Mouse (Mus musculus) megakaryocyte, embryonic 14.5 days (primary cell): ENCODE data around the gene Hapln1.

Experiments used
- FLI1 ChIP-seq: IDR thresholded peaks from 2 replicates; pipeline ENCODE4 v1.6.1; 2012; ENCODE audit warnings: low read length, inconsistent platforms, mixed read lengths
- GATA1 ChIP-seq: IDR thresholded peaks from 3 replicates; pipeline ENCODE4 v1.6.1; 2012; ENCODE audit warnings: mixed read lengths, low read length, inconsistent platforms, borderline replicate concordance

DNA sequence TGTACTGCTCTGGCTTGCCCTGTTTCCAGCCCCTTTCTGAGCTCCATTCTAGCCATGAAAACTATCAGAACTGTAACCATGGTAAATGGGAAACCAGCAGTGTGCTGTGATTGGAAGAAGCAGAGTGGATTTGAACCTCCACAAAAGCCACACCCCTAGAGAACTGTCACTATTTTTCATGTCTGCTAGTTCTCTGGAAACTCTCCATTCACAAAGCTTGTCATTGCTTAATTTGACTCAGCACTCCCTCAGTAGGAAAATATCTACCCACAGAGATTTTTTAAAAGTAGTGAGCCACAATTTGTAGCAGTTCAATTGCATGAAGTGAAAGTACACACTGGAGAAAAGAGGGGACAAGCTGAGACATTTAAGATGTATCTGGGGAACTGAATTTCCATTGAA, 18.1 kb upstream of the Hapln1 start:
- no peak for TF ChIP-seq GATA1
- TF ChIP-seq FLI1 = no peak
